Mouse (Mus musculus) heart, postnatal 14 days (tissue): ENCODE data around the gene Cfap46. TPM values are rescaled to one million over a fixed set of nuclear protein-coding genes. Genes with fewer than 3 reads are reported as not detected.

Experiments
- DNase-seq, 2 experiments: peaks; one replicate each; pipeline ENCODE4 v3.0.0; 2021 to 2022
- intact Hi-C: fragments of 180-260 bp; cut with DNase I; formaldehyde crosslinking; loops from one replicate; pipeline ENCODE4 v1.15.1; 2025
- total RNA-seq, 2 experiments: library from RNA; stranded (reverse); gene quantifications; 2 replicates each; pipeline ENCODE4 v1.2.3; 2021

The Cfap46 gene
- total RNA-seq, 2 experiments from 2014 or later, result 0.17 to 0.20 TPM

GRCm38 (mm10) chr7:139583094-139583737 is 100.4 kb downstream of the Cfap46 start:
- intact Hi-C loops, result loop anchor here (2.0 kb wide), 1 partner anchor 98 kb away; no protein-coding TSS in a partner anchor

DNA sequence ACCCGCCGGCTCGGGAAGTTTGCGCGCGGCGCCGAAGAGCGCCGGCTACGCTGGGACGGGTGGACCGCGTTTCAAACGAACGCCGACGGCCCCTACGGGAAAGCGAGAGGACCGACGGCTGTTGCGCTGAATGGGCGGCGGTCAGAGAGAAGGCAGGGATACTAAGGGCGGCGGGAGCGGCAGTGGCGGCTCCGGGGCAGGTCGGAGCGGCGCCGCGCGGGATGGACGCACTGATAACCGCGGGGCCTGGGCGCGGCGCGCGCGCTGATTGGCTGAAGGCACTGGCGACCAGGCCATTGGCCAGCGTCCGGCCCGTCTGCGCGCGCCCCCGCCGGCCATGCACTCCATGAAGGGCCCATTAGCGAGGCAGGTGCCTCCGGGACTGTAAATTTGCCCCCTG is 101.0 kb downstream of the Cfap46 start, which contains the start of gene Nkx6-2:
Nkx6-2 (minus strand) TSS at position 203 of the 400 bp plus-strand sequence.
- peak; percentile 53 to 70 for DNase-seq
- intact Hi-C loops, result loop anchor here (2.0 kb wide), 1 partner anchor 98 kb away; no protein-coding TSS in a partner anchor

More at GRCm38 (mm10) chr7:139583094-139583737, 100.4 kb downstream of the Cfap46 start:
- no peak for DNase-seq

- peak; percentile 26 to 30 for DNase-seq
- intact Hi-C loops, result loop anchor here (2.0 kb wide), 1 partner anchor 97 kb away; no protein-coding TSS in a partner anchor
Measured at GRCm38 (mm10) chr7:139581801-139582571, 101.6 kb downstream of the Cfap46 start.

- peak in 1 of 2 experiments; percentile 12 for DNase-seq
- intact Hi-C loops, result no loop called here
Measured at GRCm38 (mm10) chr7:139580851-139581775, 102.5 kb downstream of the Cfap46 start.

GRCm38 (mm10) chr7:139579261-139579905 is 104.2 kb downstream of the Cfap46 start:
- DNase-seq, result no peak
- intact Hi-C loops, result no loop called here

- intact Hi-C loops, result no loop called here
- DNase-seq, result no peak
Measured at GRCm38 (mm10) chr7:139576064-139576686, 107.4 kb downstream of the Cfap46 start.

DNA sequence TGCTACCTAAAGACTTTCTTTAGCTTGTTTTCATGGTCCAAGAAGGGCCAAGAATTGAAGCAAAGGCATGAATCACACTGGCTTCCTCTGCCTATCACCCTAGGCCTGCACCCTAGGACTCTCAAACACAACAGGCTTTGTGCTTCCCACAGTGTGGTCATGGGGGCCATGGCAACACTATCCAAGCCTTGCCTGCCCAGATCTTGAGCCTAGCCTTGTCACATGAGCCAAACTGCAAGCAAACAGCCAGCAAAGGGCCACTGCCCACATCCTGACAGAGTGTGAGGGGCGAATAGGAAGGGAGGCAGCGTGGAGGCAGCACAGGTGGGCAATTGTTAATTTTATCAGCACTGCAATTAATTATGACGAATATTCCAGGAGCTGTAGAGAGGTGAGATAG is 111.0 kb downstream of the Cfap46 start:
- intact Hi-C loops, result no loop called here
- DNase-seq, result no peak

DNA sequence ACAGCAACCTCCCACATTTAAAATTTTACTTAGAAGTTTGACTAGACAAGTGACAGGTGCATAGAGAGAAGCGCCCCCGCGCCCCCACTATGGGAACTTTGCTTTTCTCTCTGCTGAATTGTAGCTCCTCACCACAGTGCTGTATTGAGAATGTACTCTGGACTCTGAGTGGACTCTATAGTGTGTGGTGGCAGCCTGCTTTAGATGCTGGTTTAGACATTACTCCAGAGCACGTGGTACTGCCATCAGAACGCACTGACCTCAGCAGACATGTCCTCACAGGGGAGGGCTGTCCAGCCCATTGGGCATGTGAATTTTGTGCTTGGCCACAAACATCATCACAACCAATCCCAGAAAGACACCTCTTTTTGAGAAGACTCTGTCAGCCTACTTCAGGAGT is 112.8 kb downstream of the Cfap46 start:
- intact Hi-C loops, result no loop called here

GRCm38 (mm10) chr7:139566533-139566932 is 117.1 kb downstream of the Cfap46 start:
- DNase-seq, result no peak
- intact Hi-C loops, result no loop called here

More for the DNA sequence above, 112.8 kb downstream of the Cfap46 start:
- DNase-seq, result no peak

GRCm38 (mm10) chr7:139565998-139566397 is 117.6 kb downstream of the Cfap46 start:
- DNase-seq, result no peak
- intact Hi-C loops, result no loop called here

DNA sequence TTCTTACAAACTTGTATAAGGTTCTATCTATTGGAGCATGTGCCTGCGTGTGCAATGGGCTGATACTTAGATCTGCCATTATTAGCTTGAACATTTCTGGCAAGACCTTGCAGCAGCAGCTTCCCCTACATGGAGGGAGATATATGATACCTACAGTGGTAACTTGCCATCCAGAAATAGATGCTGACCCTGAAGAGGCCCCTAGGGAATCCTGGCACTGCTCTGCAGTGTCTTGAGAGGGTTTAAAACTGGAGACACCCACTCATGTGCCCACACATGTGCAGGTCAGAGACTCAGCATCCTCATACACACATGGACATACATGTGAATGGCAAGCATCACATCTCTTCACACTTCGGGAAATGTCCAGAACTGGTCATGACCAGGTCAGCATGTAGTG is 119.5 kb downstream of the Cfap46 start:
- intact Hi-C loops, result no loop called here
- DNase-seq, result no peak

DNA sequence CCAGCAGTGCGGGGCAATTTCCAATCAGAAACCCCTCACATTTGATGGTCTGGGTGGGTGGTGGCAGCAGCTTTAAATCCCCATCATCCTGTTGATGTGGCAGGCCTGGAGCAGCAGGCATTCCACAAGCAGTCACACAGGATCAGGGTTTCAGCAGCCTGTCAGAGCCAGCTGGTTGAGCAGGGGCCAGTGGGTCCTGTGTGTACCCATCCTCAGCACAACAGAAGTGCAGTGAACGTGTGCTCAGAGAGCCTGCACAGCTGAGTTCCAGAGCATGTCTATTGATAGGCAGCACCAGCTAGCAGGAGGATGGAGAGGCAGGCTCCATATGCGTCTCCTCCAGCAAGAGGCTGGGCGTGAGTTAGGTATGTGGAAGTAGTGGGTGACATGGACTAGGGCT is 120.2 kb downstream of the Cfap46 start:
- intact Hi-C loops, result no loop called here
- no peak for DNase-seq

DNA sequence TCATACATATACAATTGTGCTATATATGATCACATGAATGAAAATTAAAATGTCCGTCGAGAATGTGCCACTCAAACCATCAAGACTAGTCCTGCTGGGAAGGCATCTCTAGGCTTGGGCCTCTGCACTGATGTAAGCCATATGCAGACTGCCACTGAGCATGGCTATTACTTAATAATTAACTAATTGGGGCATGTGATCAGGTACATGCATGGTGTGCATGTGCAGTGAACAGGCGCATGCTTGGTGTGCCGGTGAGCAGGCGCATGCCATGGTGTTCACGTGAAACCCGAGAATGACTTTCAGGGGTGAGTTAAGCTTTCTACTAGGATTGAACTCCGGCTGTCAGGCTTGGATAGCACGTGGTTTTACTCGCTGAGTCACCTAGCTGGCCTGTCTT is 124.0 kb downstream of the Cfap46 start:
- no peak for DNase-seq
- intact Hi-C loops, result no loop called here

- DNase-seq, result no peak
- intact Hi-C loops, result no loop called here
Measured at GRCm38 (mm10) chr7:139556746-139557526, 126.7 kb downstream of the Cfap46 start.

DNA sequence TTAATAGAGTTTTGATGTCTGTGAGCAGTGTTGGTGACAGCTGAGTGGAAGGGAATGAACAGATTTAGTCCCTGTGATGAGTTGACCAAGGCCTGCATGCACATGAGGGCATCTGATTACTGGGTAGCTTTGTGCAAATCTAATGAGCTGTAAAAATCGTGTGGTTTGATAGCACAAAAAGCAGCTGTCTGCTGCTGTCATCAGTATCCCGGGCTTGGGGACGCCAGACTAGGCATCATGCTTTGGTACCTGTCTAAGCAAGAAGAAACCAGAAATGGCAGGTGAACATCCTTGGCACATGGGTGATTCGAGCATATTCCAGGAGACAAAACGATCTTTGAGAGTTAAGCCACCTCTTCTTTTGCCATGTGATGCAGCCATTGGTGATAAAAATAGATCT is 127.3 kb downstream of the Cfap46 start:
- intact Hi-C loops, result no loop called here
- DNase-seq, result no peak

GRCm38 (mm10) chr7:139551519-139551918 is 132.1 kb downstream of the Cfap46 start:
- intact Hi-C loops, result no loop called here
- DNase-seq, result no peak
